Mouse (Mus musculus): ENCODE data around the gene Myom3.

Gene Myom3

GRCm38 (mm10) chr4:135855536-135856222 is 96.2 kb downstream of the Myom3 start, which contains the start of gene Srsf10:
Gene Srsf10, plus strand, starts transcription at chr4:135855747.
- peak; percentile 91 for DNase-seq (ENCODE audit: low read depth, low spot score)

GRCm38 (mm10) chr4:135856223-135857091 is 96.9 kb downstream of the Myom3 start:
- DNase-seq (ENCODE audit: low read depth, low spot score) = no peak

GRCm38 (mm10) chr4:135857597-135858186 is 98.2 kb downstream of the Myom3 start:
- DNase-seq (ENCODE audit: low read depth, low spot score) = no peak

Measured in c-Kit-negative CD71-positive TER-119-positive erythroid progenitor cells, embryonic 14.5 days (primary cell).